Mouse (Mus musculus): Measurements from ENCODE around the gene Dkk3.

DNA sequence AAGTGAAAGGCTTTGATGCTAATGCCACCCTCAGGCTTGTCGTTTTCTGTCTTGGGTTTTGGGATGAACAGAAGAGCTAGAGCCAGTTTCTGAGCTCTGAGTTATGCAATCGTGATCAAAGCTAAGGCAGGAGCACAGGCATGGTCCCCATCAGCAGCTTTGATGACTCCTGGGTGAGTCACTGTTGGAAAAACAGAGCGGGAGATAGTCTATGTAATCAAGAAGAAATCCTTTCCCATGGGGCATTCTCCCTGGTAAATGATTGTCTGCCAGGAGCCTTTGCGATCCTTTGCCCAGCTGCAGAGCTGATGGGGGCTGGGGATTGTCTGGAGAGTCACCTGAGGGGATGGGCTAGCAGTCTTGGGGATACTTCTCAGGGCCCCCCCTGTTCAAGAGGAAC lies 43.3 kb upstream of the Dkk3 start:
- TF ChIP-seq CTCF (IDR thresholded peaks at IDR 0.05; ENCODE audit: low read depth) (no peak), EP300 (IDR thresholded peaks at IDR 0.05; ENCODE audit: low read depth) (no peak)
